Mouse (Mus musculus): ENCODE measurements at regions not wholly inside any gene's neighbourhood (a gene's known extent, or its start where the extent isn't known, plus 50 kb on each side); places are given as distances from the start of the nearest gene placed in this dataset.

DNA sequence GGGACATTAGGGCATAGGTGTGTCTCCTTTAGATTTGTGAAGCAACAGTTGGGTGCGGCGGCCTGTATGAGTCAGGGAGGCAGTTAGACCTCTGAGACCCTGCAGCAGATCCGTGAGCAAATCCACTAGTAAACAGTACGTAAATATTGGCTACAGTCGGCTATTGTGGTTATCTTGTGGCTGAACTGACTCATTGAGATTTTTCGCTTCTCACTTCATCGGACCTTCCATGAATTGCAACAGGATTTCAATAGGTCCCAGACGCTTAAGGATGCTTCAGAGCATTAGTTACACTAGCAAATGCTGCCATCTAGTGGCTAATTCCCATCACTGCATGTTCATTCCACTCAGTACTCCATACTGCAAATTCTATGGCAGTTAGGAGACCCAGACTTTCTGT lies 199.0 kb downstream of the Rdh14 start:
- TF ChIP-seq EP300 (IDR thresholded peaks at IDR 0.05; ENCODE audit: low read depth): no peak
- peak; percentile 82 for TF ChIP-seq CTCF (IDR thresholded peaks at IDR 0.05; ENCODE audit: low read depth)

Data from liver, embryonic 14.5 days (tissue).